Mouse (Mus musculus) CH12.LX (cell line): Measurements from ENCODE around the gene Stap2. TPM values are rescaled to one million over a fixed set of nuclear protein-coding genes. Genes with fewer than 3 reads are reported as not detected.

Experiments used
- DNase-seq: peaks from one replicate; pipeline ENCODE4 v3.0.0-alpha.2; 2013; ENCODE audit errors: extremely low read depth
- H3K27ac ChIP-seq: 2 replicates; pipeline ENCODE4 v1.5.1; 2012; ENCODE audit warnings: low read depth, mild to moderate bottlenecking, control low read depth, moderate library complexity; ENCODE audit not compliant: insufficient read depth
- H3K27me3 ChIP-seq: replicated peaks from 2 replicates; pipeline ENCODE3; 2012; ENCODE audit warnings: inconsistent platforms
- H3K36me3 ChIP-seq, 2 experiments: replicated peaks in 1 of 2; 2 replicates each; pipeline versions ENCODE3 to v1.6.1; 2012; ENCODE audit warnings: inconsistent platforms in 1 of 2, low read length in 1 of 2, mild to moderate bottlenecking in 1 of 2, mixed read lengths in 1 of 2, moderate library complexity in 1 of 2; ENCODE audit not compliant: control insufficient read depth in 1 of 2, insufficient read depth in 1 of 2
- H3K4me1 ChIP-seq, 2 experiments: 2 replicates each; pipeline ENCODE4 v1.6.1; 2012; ENCODE audit warnings: inconsistent platforms in 1 of 2, moderate library complexity in 1 of 2; ENCODE audit not compliant: insufficient read depth in 2 of 2, control insufficient read depth in 1 of 2
- H3K4me2 ChIP-seq: 2 replicates; pipeline ENCODE4 v1.6.1; 2012; ENCODE audit warnings: low read depth, mild to moderate bottlenecking, control low read depth; ENCODE audit not compliant: poor library complexity, insufficient read depth, severe bottlenecking
- H3K4me3 ChIP-seq, 3 experiments: fragments of 150-350 bp in 1 of 3; sonication (generic) in 1 of 3; replicated peaks in 1 of 3; 2 replicates each; pipeline versions ENCODE3 to v1.5.1; 2011 to 2012; ENCODE audit warnings: low read depth in 2 of 3, low read length in 2 of 3, mild to moderate bottlenecking in 2 of 3, moderate library complexity in 2 of 3, control low read depth in 1 of 3, improper control_type of control experiment in 1 of 3, inconsistent platforms in 1 of 3, mixed read lengths in 1 of 3; ENCODE audit not compliant: poor library complexity in 1 of 3
- H3K79me2 ChIP-seq: replicated peaks from 2 replicates; pipeline ENCODE4 v1.6.1; 2012; ENCODE audit warnings: mild to moderate bottlenecking, moderate library complexity; ENCODE audit not compliant: control insufficient read depth, poor library complexity, insufficient read depth, severe bottlenecking; ENCODE audit errors: extremely low read depth
- H3K9ac ChIP-seq: 2 replicates; pipeline ENCODE4 v1.6.1; 2012; ENCODE audit warnings: low read depth, mild to moderate bottlenecking, control low read depth, moderate library complexity; ENCODE audit not compliant: insufficient read depth
- H3K9me3 ChIP-seq: replicated peaks from 2 replicates; pipeline ENCODE3; 2012; ENCODE audit warnings: low read length, inconsistent platforms, mixed read lengths
- BHLHE40 ChIP-seq: IDR thresholded peaks from 2 replicates; pipeline ENCODE4 v1.6.1; 2011; ENCODE audit warnings: mild to moderate bottlenecking, low read depth, low read length, improper control_type of control experiment
- CHD1 ChIP-seq: IDR thresholded peaks from 2 replicates; pipeline ENCODE4 v1.6.1; 2012; ENCODE audit warnings: low read depth, low read length, improper control_type of control experiment, inconsistent platforms
- CHD2 ChIP-seq: IDR thresholded peaks from 2 replicates; pipeline ENCODE4 v1.6.1; 2011; ENCODE audit warnings: low read length, improper control_type of control experiment
- CTCF ChIP-seq, 2 experiments: IDR thresholded peaks in 1 of 2; conservative IDR thresholded peaks in 1 of 2; 2 replicates each; pipeline ENCODE4 v1.5.1; 2011 to 2012; ENCODE audit warnings: low read depth in 2 of 2, low read length in 2 of 2, improper control_type of control experiment in 1 of 2, inconsistent platforms in 1 of 2, mild to moderate bottlenecking in 1 of 2, moderate library complexity in 1 of 2
- ELF1 ChIP-seq: IDR thresholded peaks from 2 replicates; pipeline ENCODE4 v1.6.1; 2014; ENCODE audit warnings: low read depth, mild to moderate bottlenecking, inconsistent platforms, low read length, improper control_type of control experiment
- EP300 ChIP-seq: IDR thresholded peaks from 2 replicates; pipeline ENCODE4 v1.6.1; 2011; ENCODE audit warnings: low read length, improper control_type of control experiment
- ETS1 ChIP-seq: conservative IDR thresholded peaks from 2 replicates; pipeline ENCODE4 v1.6.1; 2012; ENCODE audit warnings: low read depth, mild to moderate bottlenecking, inconsistent platforms, low read length, improper control_type of control experiment, moderate library complexity
- GABPA ChIP-seq: IDR thresholded peaks from 2 replicates; pipeline ENCODE4 v1.6.1; 2012; ENCODE audit warnings: low read depth, low read length, improper control_type of control experiment, inconsistent platforms; ENCODE audit not compliant: insufficient replicate concordance
- HCFC1 ChIP-seq: IDR thresholded peaks from 2 replicates; pipeline ENCODE4 v1.6.1; 2012; ENCODE audit warnings: low read depth, mild to moderate bottlenecking, inconsistent platforms, low read length, improper control_type of control experiment
- IRF4 ChIP-seq: IDR thresholded peaks from 2 replicates; pipeline ENCODE4 v1.6.1; 2014; ENCODE audit warnings: low read depth, mild to moderate bottlenecking, inconsistent platforms, low read length, improper control_type of control experiment
- JUN ChIP-seq: IDR thresholded peaks from 2 replicates; pipeline ENCODE4 v1.6.1; 2011; ENCODE audit warnings: low read depth, mild to moderate bottlenecking, low read length, improper control_type of control experiment, moderate library complexity; ENCODE audit not compliant: insufficient read depth
- JUND ChIP-seq: conservative IDR thresholded peaks from 2 replicates; pipeline ENCODE4 v1.6.1; 2011; ENCODE audit warnings: low read depth, low read length, improper control_type of control experiment
- KAT2A ChIP-seq: IDR thresholded peaks from 2 replicates; pipeline ENCODE4 v1.6.1; 2012; ENCODE audit warnings: low read length, improper control_type of control experiment, inconsistent platforms; ENCODE audit not compliant: insufficient replicate concordance
- MAX ChIP-seq: IDR thresholded peaks from 2 replicates; pipeline ENCODE4 v1.6.1; 2011; ENCODE audit warnings: low read length, improper control_type of control experiment
- MEF2A ChIP-seq: IDR thresholded peaks from 2 replicates; pipeline ENCODE4 v1.6.1; 2014; ENCODE audit warnings: low read depth, mild to moderate bottlenecking, inconsistent platforms, low read length, improper control_type of control experiment, borderline replicate concordance
- NRF1 ChIP-seq: IDR thresholded peaks from 2 replicates; pipeline ENCODE4 v1.6.1; 2014; ENCODE audit warnings: low read depth, mild to moderate bottlenecking, inconsistent platforms, low read length, improper control_type of control experiment, moderate library complexity
- PAX5 ChIP-seq: IDR thresholded peaks from 2 replicates; pipeline ENCODE4 v1.6.1; 2012; ENCODE audit warnings: low read length, inconsistent platforms, mixed read lengths
- POLR2AphosphoS2 ChIP-seq: IDR thresholded peaks from 2 replicates; pipeline ENCODE4 v1.6.1; 2011; ENCODE audit warnings: low read depth, low read length, improper control_type of control experiment
- SIN3A ChIP-seq: IDR thresholded peaks from 2 replicates; pipeline ENCODE4 v1.6.1; 2012; ENCODE audit warnings: low read length, improper control_type of control experiment, inconsistent platforms
- SMC3 ChIP-seq: IDR thresholded peaks from 2 replicates; pipeline ENCODE4 v1.6.1; 2011; ENCODE audit warnings: low read depth, low read length, improper control_type of control experiment
- TBP ChIP-seq: conservative IDR thresholded peaks from 2 replicates; pipeline ENCODE4 v1.6.1; 2011; ENCODE audit warnings: low read depth, low read length, improper control_type of control experiment
- TCF12 ChIP-seq: IDR thresholded peaks from 2 replicates; pipeline ENCODE4 v1.6.1; 2014; ENCODE audit warnings: low read depth, mild to moderate bottlenecking, inconsistent platforms, low read length, improper control_type of control experiment
- UBTF ChIP-seq: IDR thresholded peaks from 2 replicates; pipeline ENCODE4 v1.6.1; 2012; ENCODE audit warnings: low read depth, mild to moderate bottlenecking, inconsistent platforms, low read length, improper control_type of control experiment, moderate library complexity
- USF2 ChIP-seq: conservative IDR thresholded peaks from 2 replicates; pipeline ENCODE4 v1.6.1; 2011; ENCODE audit warnings: low read depth, low read length, improper control_type of control experiment
- ZKSCAN1 ChIP-seq: IDR thresholded peaks from 2 replicates; pipeline ENCODE4 v1.6.1; 2012; ENCODE audit warnings: low read depth, inconsistent platforms, low read length, improper control_type of control experiment, borderline replicate concordance
- ZMIZ1 ChIP-seq: IDR thresholded peaks from 2 replicates; pipeline ENCODE4 v1.6.1; 2012; ENCODE audit warnings: low read depth, mild to moderate bottlenecking, inconsistent platforms, low read length, improper control_type of control experiment
- dilution Hi-C: fragments of 300-500 bp; cut with MboI; formaldehyde crosslinking; loops from 2 replicates; pipeline ENCODE4 v1.14.3; 2020; ENCODE audit warnings: low sequenced_read_pairs; ENCODE audit not compliant: extremely low pct_unique_long_range_greater_than_20kb, extremely low pct_ligation_motif_present
- in situ Hi-C: fragments of 300-500 bp; cut with MboI; formaldehyde crosslinking; loops from 3 replicates; pipeline ENCODE4 v1.14.3; 2019; ENCODE audit warnings: low sequenced_read_pairs, low pct_ligation_motif_present, low pct_unique_long_range_greater_than_20kb, mixed read lengths
- polyA plus RNA-seq: library from polyadenylated mRNA; unstranded; fragments of >175 nt; gene quantifications from 2 replicates; pipeline ENCODE4 v1.2.1, GENCODE M21; 2012; ENCODE audit warnings: low read depth; ENCODE audit not compliant: insufficient read length
- total RNA-seq, 2 experiments: library from RNA; depleted of rRNA; stranded (reverse); fragments of 300-350 nt in 1 of 2; fragments of >200 nt in 1 of 2; gene quantifications; 2 replicates each; pipeline ENCODE4 v1.2.3; 2012 to 2014

The Stap2 gene
- total and polyA plus RNA-seq, 3 experiments = 0.51 to 3.2 (median 0.52) TPM

DNA sequence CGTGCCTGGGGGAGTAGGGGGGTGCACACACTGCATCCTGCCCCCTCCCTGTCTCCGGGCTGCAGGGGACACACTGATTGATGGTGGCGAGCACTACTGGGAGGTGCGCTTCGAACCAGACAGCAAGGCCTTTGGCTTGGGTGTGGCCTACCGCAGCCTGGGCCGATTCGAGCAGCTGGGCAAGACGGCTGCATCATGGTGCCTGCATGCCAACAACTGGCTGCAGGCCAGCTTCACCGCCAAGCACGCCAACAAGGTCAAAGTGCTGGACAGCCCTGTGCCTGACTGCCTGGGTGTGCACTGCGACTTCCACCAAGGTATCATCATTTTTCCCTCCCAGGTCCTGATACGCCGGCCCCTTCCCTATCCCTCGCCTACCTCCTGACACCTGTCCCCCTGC, 9.4 kb downstream of the Stap2 start:
- H3K27ac ChIP-seq = no peak overlapping the region
- dilution Hi-C loops = no loop called here
- H3K4me1 ChIP-seq = no peaks in the 10 kb centered on the region
- DNase-seq = no peak
- in situ Hi-C loops = no loop called here
- H3K36me3 ChIP-seq = no peaks in the 10 kb centered on the region
- no peaks in the 10 kb centered on the region for H3K79me2 ChIP-seq
- H3K9me3 ChIP-seq = peaks cover 8% of the 10 kb centered on the region
- H3K4me2 ChIP-seq = no peak overlapping the region
- no peak overlapping the region for H3K9ac ChIP-seq
- no peak overlapping the region for H3K4me3 ChIP-seq
- peaks cover 51% of the 10 kb centered on the region for H3K27me3 ChIP-seq
- no peak for TF ChIP-seq CHD1
- no peak for TF ChIP-seq BHLHE40
- TF ChIP-seq SIN3A = no peak
- no peak for TF ChIP-seq ELF1
- no peak for TF ChIP-seq MEF2A
- no peak for TF ChIP-seq SMC3
- TF ChIP-seq ZMIZ1 = no peak
- no peak for TF ChIP-seq NRF1
- no peak for TF ChIP-seq MAX
- TF ChIP-seq USF2 = no peak
- no peak for TF ChIP-seq POLR2AphosphoS2
- no peak for TF ChIP-seq JUND
- no peak for TF ChIP-seq ZKSCAN1
- no peak for TF ChIP-seq TCF12
- TF ChIP-seq UBTF = no peak
- TF ChIP-seq ETS1 = no peak
- no peak for TF ChIP-seq HCFC1
- TF ChIP-seq JUN = no peak
- no peak for TF ChIP-seq EP300
- TF ChIP-seq KAT2A = no peak

DNA sequence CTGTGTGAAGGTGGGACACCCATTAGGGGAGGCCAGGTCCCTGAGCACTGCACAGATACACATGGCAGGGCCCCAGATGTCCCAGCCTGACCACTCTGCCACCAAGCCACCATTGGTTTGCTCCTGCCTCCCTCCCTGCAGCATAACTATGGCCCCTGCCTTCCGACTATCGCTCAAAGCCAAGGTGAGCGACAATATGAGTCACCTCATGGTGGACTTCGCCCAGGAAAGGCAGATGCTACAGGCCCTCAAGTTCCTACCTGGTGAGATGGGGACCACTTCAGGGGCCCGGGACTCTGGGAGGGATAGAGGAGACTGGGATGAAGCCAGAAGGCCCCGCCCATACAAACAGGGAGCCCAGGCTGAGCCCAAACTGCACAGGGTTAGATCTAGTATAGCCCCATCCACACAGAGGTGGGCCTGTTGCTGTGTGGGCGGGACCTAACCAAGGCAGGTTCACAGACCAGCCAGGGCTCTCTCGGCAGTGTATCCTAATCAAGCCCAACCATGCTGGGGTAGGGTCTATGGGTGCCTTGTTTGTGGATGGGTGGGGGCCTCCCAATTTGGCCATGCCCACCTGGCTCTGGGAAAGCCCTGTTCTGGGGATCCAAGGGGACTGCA, 15.0 kb downstream of the Stap2 start:
- dilution Hi-C loops = no loop called here

More for the DNA sequence above, 15.0 kb downstream of the Stap2 start:
- Histone ChIP-seq H3K36me3 (no peaks in the 10 kb centered on the region), H3K27ac (no peak overlapping the region), H3K27me3 (peaks cover 84% of the 10 kb centered on the region), H3K4me2 (no peak overlapping the region), H3K4me3 (no peak overlapping the region), H3K4me1 (no peaks in the 10 kb centered on the region), H3K79me2 (no peaks in the 10 kb centered on the region), H3K9me3 (no peaks in the 10 kb centered on the region), H3K9ac (no peak overlapping the region)
- no peak for DNase-seq
- TF ChIP-seq MAX (no peak), SIN3A (no peak), HCFC1 (no peak), BHLHE40 (no peak), TBP (no peak), JUND (no peak), GABPA (no peak), IRF4 (no peak), MEF2A (no peak), CTCF (conservative IDR thresholded peaks at IDR 0.05 in 1 of 2, IDR thresholded peaks at IDR 0.05 in 1 of 2; ENCODE audit: low read depth in 2 of 2, low read length in 2 of 2) (no peak), SMC3 (no peak), PAX5 (no peak), CHD2 (no peak)
- in situ Hi-C loops = no loop called here
